Mouse (Mus musculus) activated CD4-positive, CD25-positive, alpha-beta regulatory T cell, adult 4 months (primary cell): ENCODE results near the gene Disp1. TPM values are rescaled to one million over a fixed set of nuclear protein-coding genes. Genes with fewer than 3 reads are reported as not detected.

Experiments
- ATAC-seq: one replicate; pipeline ENCODE4 v1.8.0; 2017
- polyA plus RNA-seq, 2 experiments: library from polyadenylated mRNA; unstranded; fragments of 100-300 nt; shearing (Covaris generic); gene quantifications; one replicate each; pipeline ENCODE4 v1.2.1; 2017

Disp1 gene
- polyA plus RNA-seq, 2 experiments from 2014 or later, result 5.9 to 8.5 TPM

DNA sequence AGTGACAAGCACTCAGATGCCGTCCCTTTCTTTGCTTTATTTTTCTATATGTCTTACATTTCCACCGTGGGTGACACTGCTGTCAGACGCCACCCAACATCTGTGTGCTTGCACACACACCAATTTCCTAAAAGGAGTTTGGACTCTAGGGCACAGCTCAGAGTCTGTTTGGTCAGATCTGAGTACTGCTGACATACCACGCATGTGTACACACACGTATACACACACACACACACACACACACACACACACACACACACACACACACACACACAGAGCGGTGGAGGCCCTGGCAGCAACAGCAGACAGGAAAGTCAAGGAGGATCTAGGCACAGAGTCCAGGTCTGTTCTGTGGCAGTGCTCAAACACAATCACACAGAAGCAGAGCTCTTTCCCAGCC, 61.1 kb downstream of the Disp1 start:
- no peak for ATAC-seq

DNA sequence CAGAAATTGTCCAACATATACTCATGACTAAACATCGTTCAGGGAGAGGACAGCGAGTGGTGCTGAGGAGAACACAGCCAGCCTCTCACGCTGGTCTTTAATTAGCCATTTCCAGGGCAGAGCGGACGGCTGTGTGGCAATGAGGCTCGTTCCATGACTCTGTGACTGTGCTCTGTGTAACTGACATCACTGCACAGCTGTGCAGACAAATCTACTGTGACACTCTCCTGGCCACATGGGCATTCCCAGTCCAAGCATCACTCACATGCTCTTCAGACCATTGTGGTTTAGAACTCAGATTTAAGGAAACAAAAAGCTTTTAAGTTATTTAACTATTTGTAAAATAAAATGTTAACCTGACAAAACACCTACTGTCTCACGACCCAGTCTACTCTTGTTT, 62.1 kb downstream of the Disp1 start:
- ATAC-seq, result no peak

DNA sequence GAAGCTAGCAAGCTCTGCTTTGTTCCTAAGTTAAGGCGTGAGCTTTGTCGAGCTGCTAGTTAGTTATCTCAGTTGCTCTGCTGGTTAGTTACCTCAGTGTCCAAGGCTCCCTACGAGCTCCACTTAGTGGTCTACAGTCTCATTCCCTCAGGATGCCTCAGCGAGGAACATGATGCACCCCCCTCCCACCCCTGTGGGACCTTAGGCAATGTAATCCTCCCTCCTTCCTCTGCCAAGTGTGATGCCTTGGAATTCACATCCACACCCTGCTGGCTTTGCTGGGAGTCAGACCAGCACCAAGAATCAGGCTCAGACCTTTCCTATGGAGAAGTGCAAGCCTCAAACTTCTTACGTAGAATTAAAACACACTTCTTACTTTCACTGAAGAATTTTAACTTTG, 65.7 kb downstream of the Disp1 start:
- ATAC-seq, result no peak

DNA sequence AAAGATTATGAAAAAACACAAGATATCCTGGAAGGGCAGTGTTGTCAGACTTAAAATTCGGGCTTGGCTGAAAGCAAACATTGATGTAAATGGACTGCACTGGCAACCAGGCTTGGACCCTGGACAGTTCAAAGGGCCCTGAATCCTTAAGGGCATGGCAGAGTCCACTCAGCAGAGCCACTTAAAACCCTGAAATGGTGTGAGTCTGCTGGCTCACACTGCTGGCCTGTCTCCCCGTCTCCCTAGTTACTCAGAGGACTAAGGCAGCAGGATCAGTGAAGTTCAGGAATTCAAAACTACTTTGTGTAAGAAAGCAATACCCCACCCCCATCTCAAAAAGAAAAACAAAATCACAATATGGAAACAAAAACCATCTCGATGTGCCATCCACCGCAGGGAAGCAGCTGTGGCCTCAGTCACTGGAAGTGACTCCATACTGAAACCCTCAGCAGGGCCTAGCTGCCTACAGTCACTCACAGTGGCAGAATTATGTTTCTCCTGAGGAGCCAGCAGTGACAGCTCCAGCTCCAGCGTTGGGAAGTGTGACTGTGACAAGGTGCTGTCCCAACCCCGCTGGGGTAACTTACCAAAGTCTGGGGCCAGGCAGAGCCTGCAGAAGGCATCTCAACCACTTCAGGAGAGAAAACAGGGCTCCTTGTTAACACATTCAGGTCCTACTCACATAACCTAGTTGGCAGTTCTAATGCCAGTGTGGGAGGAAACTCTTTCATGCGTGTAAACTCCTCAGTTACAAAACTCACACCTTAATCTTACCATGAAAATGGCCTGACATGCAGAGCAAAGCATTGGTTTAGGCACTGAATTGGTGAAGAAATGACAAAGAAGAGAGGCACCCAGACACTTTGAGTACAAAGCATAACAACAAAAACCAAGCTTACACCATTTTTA, 66.8 kb downstream of the Disp1 start:
- ATAC-seq, result peak; percentile 54

DNA sequence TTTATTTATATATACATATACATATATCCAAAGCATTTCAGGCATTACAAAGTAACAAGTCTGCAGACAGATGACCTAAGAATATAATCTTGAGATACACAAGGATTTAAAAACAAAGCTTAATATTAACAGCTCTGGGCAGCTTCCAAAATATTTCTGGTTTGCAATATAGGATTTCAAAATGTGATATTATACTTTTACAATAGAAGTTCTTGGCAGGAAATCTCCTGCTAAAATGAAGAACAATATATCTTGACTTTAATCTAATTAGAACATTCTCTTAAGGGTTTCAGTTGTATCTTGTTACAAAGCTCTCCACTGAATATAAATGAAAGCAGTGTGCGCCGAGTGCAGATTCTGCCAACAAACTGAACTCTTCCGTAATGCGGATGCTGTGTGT, 68.0 kb downstream of the Disp1 start:
- ATAC-seq, result no peak

DNA sequence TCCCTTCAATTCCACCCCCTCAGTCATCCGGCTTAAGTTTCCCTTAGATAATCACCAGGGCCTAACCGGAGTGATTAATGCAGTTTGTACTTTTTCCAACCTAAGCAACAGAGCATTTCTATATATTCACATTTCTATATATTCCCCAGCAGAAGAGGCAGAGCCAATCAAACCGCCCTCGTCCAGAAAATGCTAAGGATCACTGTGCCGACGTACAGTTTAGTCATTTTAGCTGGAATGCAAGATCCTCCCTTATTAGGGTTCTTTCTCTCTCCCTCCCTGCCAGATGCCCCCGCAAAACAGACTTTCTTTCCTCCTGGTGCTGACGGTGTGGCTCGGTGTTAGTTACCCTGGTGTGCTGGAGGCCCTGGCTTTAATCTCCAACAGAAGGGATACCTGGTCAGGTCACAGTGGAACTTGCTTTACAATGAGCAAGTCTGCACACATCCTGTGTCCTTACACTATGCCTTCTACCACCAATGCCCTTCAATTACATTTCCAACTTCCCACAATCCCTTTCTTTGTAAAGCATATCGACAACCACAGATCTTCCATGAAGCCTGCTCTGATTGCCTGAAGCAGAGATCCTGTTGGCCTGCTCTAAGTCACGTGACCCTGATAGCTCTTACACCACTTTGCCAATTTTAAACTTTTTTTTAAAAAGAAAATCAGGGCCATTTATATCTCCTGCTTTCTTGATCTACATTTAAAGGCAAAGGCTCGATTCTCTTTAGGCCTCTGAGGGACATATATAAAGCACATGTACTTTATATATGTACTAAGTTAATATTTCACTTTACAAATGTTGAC, 69.6 kb downstream of the Disp1 start:
- ATAC-seq, result no peak

DNA sequence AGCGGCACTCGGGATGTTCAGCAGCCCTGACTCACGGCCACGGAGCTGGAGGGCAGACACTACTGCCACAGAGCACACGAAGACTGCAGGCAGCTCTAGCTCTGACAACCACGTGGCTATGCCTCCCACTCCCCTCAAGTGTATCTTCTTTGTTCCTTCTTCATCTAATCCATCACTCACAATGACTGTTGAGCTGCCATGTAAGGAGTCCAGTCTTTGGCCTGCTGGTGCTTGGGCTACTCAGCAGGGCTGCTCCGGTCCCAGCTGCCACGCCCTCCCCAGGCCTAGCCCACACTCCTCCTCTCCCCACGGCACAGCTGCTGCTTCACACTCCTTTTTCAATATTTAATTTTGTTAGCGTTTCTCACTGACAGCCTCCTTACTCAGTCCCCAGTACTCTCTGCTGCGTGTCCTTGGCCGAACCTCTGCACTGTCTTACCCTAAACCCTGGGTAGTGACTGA, 70.9 kb downstream of the Disp1 start:
- no peak for ATAC-seq

DNA sequence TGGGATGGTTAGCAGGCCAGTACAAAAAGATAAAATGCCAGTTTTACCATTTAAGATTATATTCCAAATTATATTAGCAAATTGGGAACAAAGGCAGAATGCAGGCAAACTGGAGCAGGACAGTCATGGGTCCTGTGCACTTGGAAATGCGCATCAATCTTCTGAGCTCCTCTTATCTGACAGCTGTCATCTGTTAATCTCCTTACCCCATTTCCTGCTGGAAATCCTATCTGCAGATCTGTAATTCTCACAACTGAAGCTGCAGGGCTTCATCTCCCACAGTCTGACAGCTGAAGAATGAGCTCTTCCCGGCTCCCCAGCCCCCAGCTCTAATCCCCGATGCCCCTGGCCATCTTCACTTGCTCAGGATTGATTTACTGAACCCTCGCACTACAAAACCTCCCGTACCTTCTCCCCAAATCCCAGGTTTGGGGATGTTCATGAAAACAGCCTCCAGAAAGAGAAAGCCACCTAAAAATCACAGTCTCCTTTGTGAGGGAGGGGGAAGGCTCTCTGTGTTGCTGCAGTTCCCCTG, 71.7 kb downstream of the Disp1 start:
- ATAC-seq, result no peak

DNA sequence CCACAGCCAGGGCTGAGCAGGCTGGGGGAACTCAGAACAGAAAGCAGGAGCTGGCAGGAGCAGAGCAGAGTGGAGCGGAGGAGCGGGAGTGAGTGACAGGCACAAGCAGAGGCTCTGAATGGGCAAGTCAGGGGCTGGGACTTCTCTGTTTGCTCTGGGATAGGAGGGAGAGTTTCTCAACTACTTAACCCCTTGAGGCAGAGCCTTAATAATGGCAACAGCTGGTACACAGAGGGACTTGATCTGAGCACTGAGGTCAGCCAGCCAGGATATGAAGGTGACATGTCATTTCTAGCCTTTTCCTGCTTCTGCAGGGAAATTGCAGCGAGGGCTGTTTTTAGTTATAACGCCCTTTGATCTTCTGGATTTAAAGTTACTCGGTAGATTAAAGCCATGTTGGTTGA, 73.9 kb downstream of the Disp1 start:
- ATAC-seq, result peak; percentile 40

DNA sequence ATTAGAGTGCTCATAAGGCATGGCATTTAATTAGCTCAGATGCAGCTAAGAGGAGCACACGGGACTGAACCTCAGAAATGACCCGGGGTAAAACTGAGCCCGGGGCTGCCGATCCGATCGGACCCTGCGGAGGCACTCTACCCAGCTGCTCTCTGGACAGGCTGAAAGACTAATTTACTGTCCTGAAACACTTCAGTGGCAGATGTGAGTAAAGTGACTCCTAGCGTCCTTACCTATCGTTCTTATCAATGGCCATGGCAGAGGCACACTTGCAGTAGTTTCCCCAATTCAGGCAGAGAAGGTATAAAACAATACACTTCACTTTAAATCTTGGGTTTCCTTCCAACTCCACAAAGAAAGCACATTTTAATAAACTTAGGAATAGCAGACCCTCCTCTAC, 74.5 kb downstream of the Disp1 start:
- ATAC-seq, result no peak

DNA sequence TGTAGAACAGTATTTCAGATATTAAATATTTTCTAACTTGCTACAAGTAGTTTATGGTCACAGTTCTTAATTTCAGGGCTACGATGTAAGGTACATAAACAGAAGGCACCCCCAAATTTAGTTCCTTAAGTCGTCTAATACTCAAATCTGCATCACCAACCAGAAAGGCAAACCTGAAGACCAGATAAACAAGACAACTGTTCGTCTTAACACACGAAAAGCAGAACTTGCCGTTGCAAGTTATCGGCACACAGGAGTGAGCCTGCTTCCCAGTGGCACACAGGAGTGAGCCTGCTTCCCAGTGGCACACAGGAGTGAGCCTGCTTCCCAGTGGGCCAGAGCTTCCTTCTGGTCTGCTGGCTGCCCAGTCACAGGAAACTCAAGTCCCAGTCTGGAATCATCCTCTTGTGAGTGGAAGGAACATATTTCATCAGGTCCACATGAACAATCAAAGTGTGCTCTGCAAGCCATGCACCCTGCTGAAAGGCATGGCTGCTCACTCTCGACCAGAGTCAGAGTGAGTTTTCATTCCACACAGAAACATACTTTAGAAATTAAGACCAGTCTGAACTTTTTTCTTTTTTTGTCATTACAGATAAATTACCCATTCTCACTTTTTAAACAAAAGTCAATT, 75.1 kb downstream of the Disp1 start:
- ATAC-seq, result no peak

DNA sequence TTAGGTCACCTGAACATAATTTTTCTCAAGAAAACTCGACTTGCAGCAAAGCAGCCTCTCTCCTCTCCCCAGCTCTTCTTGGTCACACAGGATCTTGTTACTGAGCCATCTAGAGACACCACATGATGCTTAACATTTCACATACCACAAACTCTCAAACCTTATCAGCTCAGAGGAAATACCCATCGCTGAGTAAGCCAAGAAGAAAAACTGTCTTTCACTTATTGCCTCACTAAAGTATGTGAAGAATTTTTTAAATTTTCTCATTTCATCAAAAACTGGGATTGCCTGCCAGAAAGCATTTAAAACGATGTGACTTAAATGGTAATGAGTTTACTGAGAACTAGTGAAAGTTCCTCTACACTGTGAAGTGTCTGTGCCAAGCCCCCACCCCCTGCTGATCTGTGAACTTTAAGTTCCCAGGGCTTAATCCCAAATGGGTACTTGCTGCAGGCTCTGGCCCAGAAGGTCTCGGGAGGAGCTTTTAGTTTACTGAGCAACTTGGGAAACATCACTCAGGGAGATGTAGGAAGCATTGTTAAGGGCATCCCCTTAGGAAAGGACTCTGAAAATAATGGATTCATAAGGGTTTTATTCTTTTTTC, 76.6 kb downstream of the Disp1 start:
- ATAC-seq, result peak; percentile 74

DNA sequence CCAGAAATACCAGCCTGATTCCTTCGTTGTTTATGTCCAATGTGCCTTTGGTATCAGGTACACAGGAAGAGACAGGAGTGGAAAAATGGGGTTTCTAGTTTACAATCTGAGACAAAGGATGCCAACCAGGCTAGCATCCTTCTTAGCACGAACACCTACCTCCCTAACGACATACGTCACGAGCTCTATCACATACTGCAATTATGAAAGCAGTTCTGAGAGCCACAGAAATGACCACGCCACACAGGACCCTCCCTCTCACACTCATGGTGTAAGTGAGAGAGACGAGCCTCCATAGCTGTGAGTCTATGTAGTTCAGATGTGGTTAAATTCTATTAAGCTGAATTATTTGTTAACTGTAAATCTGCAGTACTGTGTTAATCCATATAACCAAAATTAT, 78.1 kb downstream of the Disp1 start:
- no peak for ATAC-seq

DNA sequence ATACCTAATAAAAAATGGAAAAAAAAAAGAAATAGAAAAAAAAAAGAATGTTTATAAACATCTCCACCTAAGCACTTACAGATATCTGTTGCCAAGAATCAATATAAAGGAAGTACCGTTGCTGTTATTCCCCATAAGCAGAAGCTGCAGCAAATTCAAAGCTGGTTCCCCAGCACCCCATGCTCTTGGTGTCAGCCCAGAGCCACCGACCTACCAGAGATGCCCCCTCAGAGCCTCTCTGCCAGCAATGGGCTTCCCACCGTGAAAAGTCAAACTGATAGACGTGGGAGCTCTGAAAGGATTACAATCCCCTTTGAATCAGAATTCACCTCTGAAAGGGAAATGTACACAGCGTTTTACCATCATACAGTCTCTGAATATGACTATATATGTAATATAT, 78.8 kb downstream of the Disp1 start:
- no peak for ATAC-seq

DNA sequence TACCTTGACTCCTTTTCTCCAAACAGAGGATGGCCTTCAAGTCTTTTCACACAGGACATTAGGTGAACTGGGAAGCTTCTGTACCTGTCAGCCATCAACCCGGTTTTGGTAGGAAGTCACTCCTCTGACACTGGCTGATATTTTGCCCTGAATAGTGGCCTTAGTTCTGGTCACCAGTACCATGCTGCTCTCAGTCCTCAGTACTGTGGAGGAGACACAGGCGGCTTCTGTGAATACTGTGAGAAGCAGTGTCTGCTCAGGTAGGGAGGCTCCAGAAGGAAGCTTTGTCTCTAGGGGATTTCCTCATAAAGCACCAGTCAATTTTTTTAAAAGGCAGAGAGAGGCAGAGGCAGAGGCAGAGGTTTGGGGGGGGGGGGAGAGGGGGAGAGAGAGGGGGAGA, 80.0 kb downstream of the Disp1 start:
- ATAC-seq, result no peak

DNA sequence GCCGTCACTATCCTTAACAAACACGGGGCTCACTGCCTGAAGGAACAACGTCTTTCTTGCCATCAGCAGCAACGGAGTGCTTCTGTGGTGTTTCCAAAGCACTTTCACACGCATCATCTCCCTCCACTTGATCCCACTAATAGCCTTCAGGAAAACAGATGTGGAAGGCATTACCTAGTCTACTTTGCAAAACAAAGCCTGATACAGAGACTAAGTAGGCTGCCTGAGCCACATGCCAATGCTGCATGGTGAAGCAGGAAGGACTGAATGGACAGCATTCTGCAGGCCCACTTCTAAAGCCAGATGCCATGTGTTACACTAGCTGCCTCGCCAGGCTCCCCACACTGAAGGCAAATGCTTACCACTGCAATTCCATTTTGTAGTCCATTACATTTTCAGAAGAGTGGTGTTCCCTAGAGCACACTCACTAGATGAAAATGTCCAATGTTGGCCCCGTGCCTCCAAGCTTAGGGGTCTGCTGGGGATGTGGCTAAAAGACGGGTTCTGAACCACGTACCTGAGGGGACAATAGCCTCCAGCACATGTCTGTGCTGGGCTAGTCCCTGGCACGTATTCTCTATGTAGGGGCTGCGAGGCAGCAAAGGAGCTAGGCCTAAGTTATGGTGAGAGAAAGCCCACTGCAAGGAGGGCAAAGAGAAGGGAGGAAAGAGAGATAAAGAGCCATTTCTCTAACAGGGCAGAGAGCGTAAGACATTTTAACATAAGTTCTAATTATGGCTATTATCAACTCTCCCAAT, 80.6 kb downstream of the Disp1 start:
- no peak for ATAC-seq

DNA sequence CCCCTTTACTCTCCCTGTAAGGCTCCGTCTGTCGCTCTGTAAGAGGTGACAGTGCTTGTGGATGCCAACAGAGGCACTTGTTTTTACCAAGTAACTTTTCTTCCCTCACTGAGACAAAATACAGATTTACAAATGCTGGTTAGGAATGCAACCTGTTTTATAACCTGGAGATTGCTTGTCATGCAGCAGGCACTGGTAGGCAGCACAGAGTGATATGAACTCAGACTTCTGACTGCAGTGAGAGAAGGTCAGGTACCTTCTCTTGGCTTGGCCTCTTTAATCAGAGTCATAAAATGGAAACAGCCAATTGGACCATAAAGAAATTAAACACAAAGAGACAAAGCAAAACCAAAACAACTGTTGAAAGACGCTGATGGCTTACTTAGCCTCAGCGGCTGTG, 83.2 kb downstream of the Disp1 start:
- no peak for ATAC-seq

DNA sequence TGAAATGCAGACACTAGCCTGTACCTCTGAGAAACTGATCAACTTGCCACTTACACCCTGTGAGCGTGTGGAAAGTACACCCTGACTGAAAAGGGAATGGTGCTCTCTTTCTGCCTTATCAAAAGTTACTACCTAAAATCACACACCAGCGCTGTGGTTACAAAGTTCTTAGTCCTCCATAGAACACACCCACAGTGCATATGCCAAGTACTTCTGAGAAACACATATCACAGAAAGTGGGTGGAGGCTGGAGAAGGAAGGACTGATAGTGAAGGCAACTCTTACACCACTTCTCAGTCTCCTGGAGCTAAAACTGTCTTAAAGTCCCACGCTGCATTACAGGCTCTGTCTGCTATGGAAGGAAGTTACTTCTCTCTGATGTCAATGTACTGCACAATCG, 86.9 kb downstream of the Disp1 start:
- peak; percentile 90 for ATAC-seq

DNA sequence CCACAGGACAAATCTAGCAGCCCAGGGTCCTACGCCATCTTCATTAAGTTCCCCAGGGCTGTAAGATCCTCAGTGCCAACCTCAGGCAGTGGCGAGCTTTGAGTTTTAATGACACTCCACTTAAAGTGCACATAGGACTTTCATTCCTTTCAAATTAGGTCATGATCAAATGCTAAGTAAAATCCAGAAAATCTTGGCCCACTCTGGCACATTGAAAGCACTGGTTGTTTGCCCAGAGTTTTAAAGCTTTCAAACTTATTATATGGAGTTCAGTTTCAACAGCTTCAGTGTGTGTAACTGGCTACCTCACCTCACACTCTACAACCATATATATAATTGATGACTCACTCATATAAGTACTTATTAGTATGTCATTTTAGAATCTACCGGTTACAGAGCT, 87.9 kb downstream of the Disp1 start:
- ATAC-seq, result no peak

DNA sequence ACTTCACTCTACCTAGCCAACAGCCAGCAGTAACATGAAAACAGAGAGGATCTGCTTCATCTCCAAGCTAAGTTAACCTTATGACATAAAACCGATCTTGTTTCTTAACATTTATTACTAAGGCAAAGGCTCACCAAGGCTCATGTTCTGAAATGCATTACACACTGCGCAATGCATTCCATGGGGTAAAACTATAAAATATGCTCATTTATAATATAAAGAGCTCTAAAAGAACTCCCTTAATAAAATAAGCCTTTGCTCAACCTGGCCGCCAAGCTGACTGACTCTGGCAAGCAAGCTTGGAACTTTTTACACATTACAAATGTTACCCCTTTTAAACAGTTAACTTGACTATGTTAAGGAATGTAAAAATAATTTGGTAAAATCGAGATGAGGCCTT, 94.1 kb downstream of the Disp1 start:
- no peak for ATAC-seq

DNA sequence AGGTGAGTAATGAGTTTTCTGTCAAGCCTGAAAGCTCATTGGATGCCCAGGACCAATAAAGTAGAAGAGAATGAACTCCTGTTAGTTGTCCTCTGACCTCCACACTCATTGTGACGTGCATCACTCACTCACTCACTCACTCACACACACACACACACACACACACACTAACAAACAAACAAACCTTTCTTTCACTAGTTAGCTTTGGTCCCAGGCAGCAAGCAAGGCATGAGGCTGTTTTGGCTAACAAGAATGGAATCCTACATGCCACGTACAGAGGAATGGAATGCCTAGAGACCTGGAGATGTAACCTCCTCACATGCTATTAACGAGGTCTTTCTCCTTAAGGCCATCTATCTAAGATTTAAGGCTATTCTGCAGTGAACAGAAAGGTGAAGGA, 97.6 kb downstream of the Disp1 start:
- no peak for ATAC-seq
